Mouse (Mus musculus) Patski (cell line): ENCODE data around the gene Ulk1. TPM values are rescaled to one million over a fixed set of nuclear protein-coding genes. Genes with fewer than 3 reads are reported as not detected.

Experiments used
- ATAC-seq: fragments of 100-300 bp; one replicate; pipeline ENCODE4 v1.8.0; 2021
- CTCF ChIA-PET: fragments of 350-600 bp; sonication (Branson Sonifier 250); formaldehyde crosslinking; loops from one replicate; lab custom pipeline; 2022; ENCODE audit warnings: inconsistent platforms; lab: Charles Lee
- POLR2A ChIA-PET: fragments of 350-600 bp; sonication (Branson Sonifier 250); formaldehyde crosslinking; loops from one replicate; lab custom pipeline; 2022; ENCODE audit warnings: antibody characterized with exemption, inconsistent platforms; lab: Charles Lee
- DNase-seq: peaks from one replicate; pipeline ENCODE4 v3.0.0-alpha.2; 2011; ENCODE audit warnings: low read depth, low spot score
- H3K27me3 ChIP-seq: fragments of 371-371 bp; one replicate; pipeline ENCODE4 v1.5.1; 2021
- CTCF ChIP-seq: fragments of 100-300 bp; IDR thresholded peaks from one replicate; pipeline ENCODE4 v1.5.1; 2021
- in situ Hi-C: fragments of 300-500 bp; cut with MboI; formaldehyde crosslinking; loops from 3 replicates; pipeline ENCODE4 v1.11.1; 2018; ENCODE audit warnings: low pct_unique_long_range_greater_than_20kb, mixed read lengths
- polyA plus RNA-seq: library from polyadenylated mRNA; unstranded; gene quantifications from one replicate; pipeline ENCODE4 v1.2.3, GENCODE M21; 2021

The Ulk1 gene
- polyA plus RNA-seq, 1 experiment from 2014 or later, result 63.7 TPM

- ChIA-PET CTCF (interaction anchor here (1.3 to 1.4 kb wide), 4 partner anchors 9 to 434 kb away, joined by 3 to 5 read pairs (median 4); no protein-coding TSS in a partner anchor), POLR2A (no interaction called here)
- no peaks in the 10 kb centered on the region for H3K27me3 ChIP-seq
- in situ Hi-C loops, result no loop called here
- DNase-seq (no peak), ATAC-seq (no peak)
- peak; percentile 68 for TF ChIP-seq CTCF
These were observed 26.1 kb upstream of the Ulk1 start for GRCm38 (mm10) chr5:110835959-110836358.

- no peaks in the 10 kb centered on the region for H3K27me3 ChIP-seq
- CTCF ChIA-PET, result interaction anchor here (0.9 to 1.5 kb wide), 2 partner anchors 13 to 22 kb away, joined by 3 to 4 read pairs; no protein-coding TSS in a partner anchor
- ATAC-seq, result no peak
- POLR2A ChIA-PET, result no interaction called here
- no peak for DNase-seq
- TF ChIP-seq CTCF, result no peak
- in situ Hi-C loops, result no loop called here
These were observed 21.3 kb upstream of the Ulk1 start for GRCm38 (mm10) chr5:110831036-110831720.

- ChIA-PET CTCF (interaction anchor here (0.7 to 2.0 kb wide), 6 partner anchors 9 to 380 kb away, joined by 3 to 5 read pairs (median 4); partner anchors contain the start of gene Ep400), POLR2A (interaction anchor here (0.7 to 1.2 kb wide), 4 partner anchors 10 to 423 kb away, joined by 3 to 13 read pairs (median 8); no protein-coding TSS in a partner anchor)
- H3K27me3 ChIP-seq, result no peaks in the 10 kb centered on the region
- in situ Hi-C loops, result no loop called here
- no peak for TF ChIP-seq CTCF
- ATAC-seq (no peak), DNase-seq (no peak)
These were observed 17.7 kb upstream of the Ulk1 start for GRCm38 (mm10) chr5:110827576-110827975.

- in situ Hi-C loops, result no loop called here
- no peak for TF ChIP-seq CTCF
- ChIA-PET POLR2A (interaction anchor here (0.7 to 1.2 kb wide), 4 partner anchors 9 to 423 kb away, joined by 3 to 13 read pairs (median 8); no protein-coding TSS in a partner anchor), CTCF (interaction anchor here (1.3 to 2.0 kb wide), 4 partner anchors 9 to 380 kb away, joined by 3 to 5 read pairs (median 4); partner anchors contain the start of gene Ep400)
- no peaks in the 10 kb centered on the region for H3K27me3 ChIP-seq
- no peak for DNase-seq
- ATAC-seq, result peak; percentile 84
These were observed 17.0 kb upstream of the Ulk1 start for GRCm38 (mm10) chr5:110826781-110827495.

- in situ Hi-C loops, result no loop called here
- ATAC-seq (no peak), DNase-seq (no peak)
- TF ChIP-seq CTCF, result no peak
- no peaks in the 10 kb centered on the region for H3K27me3 ChIP-seq
- CTCF ChIA-PET, result interaction anchor here (2.1 kb wide), 1 partner anchor 14 kb away, joined by 7 read pairs; the partner anchor contains the start of gene Ulk1
- POLR2A ChIA-PET, result no interaction called here
These were observed 14.5 kb upstream of the Ulk1 start for GRCm38 (mm10) chr5:110824421-110824820.

- POLR2A ChIA-PET, result no interaction called here
- DNase-seq (no peak), ATAC-seq (no peak)
- CTCF ChIA-PET, result interaction anchor here (0.9 to 2.1 kb wide), 4 partner anchors 11 to 30 kb away, joined by 3 to 7 read pairs (median 4); no protein-coding TSS in a partner anchor
- no peak for TF ChIP-seq CTCF
- H3K27me3 ChIP-seq, result no peaks in the 10 kb centered on the region
- in situ Hi-C loops, result no loop called here
These were observed 853 bp downstream of the Ulk1 start for GRCm38 (mm10) chr5:110808821-110809666.

GRCm38 (mm10) chr5:110808061-110808631 lies 1.8 kb downstream of the Ulk1 start:
- no peak for TF ChIP-seq CTCF
- peak; percentile 61 for ATAC-seq
- POLR2A ChIA-PET, result no interaction called here
- CTCF ChIA-PET, result no interaction called here
- H3K27me3 ChIP-seq, result no peaks in the 10 kb centered on the region
- peak; percentile 60 for DNase-seq
- in situ Hi-C loops, result no loop called here

- ChIA-PET POLR2A (no interaction called here), CTCF (no interaction called here)
- DNase-seq, result no peak
- in situ Hi-C loops, result no loop called here
- TF ChIP-seq CTCF, result no peak
- no peak for ATAC-seq
- H3K27me3 ChIP-seq, result no peaks in the 10 kb centered on the region
These were observed 2.4 kb downstream of the Ulk1 start for GRCm38 (mm10) chr5:110807453-110807852.

- H3K27me3 ChIP-seq, result no peaks in the 10 kb centered on the region
- no peak for DNase-seq
- no peak for ATAC-seq
- TF ChIP-seq CTCF, result no peak
- ChIA-PET POLR2A (no interaction called here), CTCF (no interaction called here)
- in situ Hi-C loops, result no loop called here
These were observed 3.2 kb downstream of the Ulk1 start for GRCm38 (mm10) chr5:110806676-110807075.

- H3K27me3 ChIP-seq, result no peaks in the 10 kb centered on the region
- in situ Hi-C loops, result no loop called here
- ChIA-PET POLR2A (no interaction called here), CTCF (no interaction called here)
- no peak for ATAC-seq
- DNase-seq, result no peak
- no peak for TF ChIP-seq CTCF
These were observed 3.7 kb downstream of the Ulk1 start for GRCm38 (mm10) chr5:110806154-110806553.
